Mouse (Mus musculus): ENCODE data around the gene Asxl2.

DNA sequence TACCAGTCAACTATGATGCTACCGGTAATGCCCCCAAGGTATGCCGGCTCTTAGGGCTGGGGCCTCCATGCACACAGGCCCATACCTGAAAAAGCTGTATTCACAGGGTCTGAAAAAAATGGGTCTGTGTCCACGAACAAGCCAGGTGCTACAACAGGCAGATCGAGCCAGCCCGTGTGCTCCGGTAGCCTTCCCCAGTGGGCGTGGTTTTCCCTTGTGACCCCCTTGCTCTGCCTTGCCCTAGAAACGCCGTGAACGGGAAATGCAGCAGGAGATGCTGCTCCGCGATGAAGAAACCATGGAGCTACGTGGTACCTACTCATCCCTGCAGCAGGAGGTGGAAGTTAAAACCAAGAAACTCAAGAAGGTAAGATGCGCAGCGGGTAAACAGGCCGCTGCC, 38.8 kb upstream of the Asxl2 start:
- no peak for TF ChIP-seq CTCF (IDR thresholded peaks at IDR 0.05; ENCODE audit: extremely low read depth, insufficient read depth, low read length)
- TF ChIP-seq POLR2A (IDR thresholded peaks at IDR 0.05; ENCODE audit: extremely low read depth, insufficient read depth, low read length): no peak

Data from cortical plate, adult 2 months (tissue).